Mouse (Mus musculus) kidney, adult 2 months (tissue): ENCODE measurements around the gene Pfdn6. TPM values are rescaled to one million over a fixed set of nuclear protein-coding genes. Genes with fewer than 3 reads are reported as not detected.

Source experiments
- DNase-seq: peaks from one replicate; pipeline ENCODE4 v3.0.0; 2021
- H3K27ac ChIP-seq: fragments of 200-500 bp; 2 replicates; pipeline ENCODE4 v1.5.1; 2012; ENCODE audit warnings: low read depth, low read length, control low read depth, inconsistent platforms; ENCODE audit not compliant: insufficient read depth
- H3K27me3 ChIP-seq: fragments of 200-500 bp; replicated peaks from 2 replicates; pipeline ENCODE4 v1.6.1; 2012; ENCODE audit warnings: mild to moderate bottlenecking, moderate library complexity, low read length, inconsistent platforms; ENCODE audit not compliant: control insufficient read depth, insufficient read depth
- H3K36me3 ChIP-seq: fragments of 200-500 bp; 2 replicates; pipeline ENCODE4 v1.6.1; 2012; ENCODE audit warnings: mild to moderate bottlenecking, moderate library complexity, low read length, inconsistent platforms; ENCODE audit not compliant: control insufficient read depth, insufficient read depth
- H3K4me1 ChIP-seq: fragments of 200-500 bp; 2 replicates; pipeline ENCODE4 v1.6.1; 2011; ENCODE audit warnings: low read length; ENCODE audit not compliant: control insufficient read depth, insufficient read depth
- H3K4me3 ChIP-seq: fragments of 200-500 bp; 2 replicates; pipeline ENCODE4 v1.5.1; 2011; ENCODE audit warnings: mild to moderate bottlenecking, low read depth, low read length, control low read depth; ENCODE audit not compliant: insufficient read depth
- CTCF ChIP-seq: fragments of 200-500 bp; conservative IDR thresholded peaks from 2 replicates; pipeline ENCODE4 v1.5.1; 2011; ENCODE audit warnings: low read depth, mild to moderate bottlenecking, control low read depth, low read length, moderate library complexity, mixed read lengths; ENCODE audit not compliant: insufficient read depth, insufficient read length
- POLR2A ChIP-seq: fragments of 200-500 bp; IDR thresholded peaks from one replicate; pipeline ENCODE4 v1.6.1; 2011; ENCODE audit warnings: low read depth, low read length, control low read depth
- WGBS: fragments of 180-500 bp; shearing (Covaris S2); methylation state at CpG from one replicate; pipeline ENCODE4 v1.1.7; 2018; 5-methylcytosine and 5-hydroxymethylcytosine counted together
- polyA plus RNA-seq: library from polyadenylated mRNA; depleted of rRNA; stranded (reverse); fragments of >200 nt; gene quantifications from 2 replicates; pipeline ENCODE4 v1.2.3, GENCODE M21; 2012

Pfdn6 gene
- polyA plus RNA-seq, 1 experiment = 41.1 TPM

DNA sequence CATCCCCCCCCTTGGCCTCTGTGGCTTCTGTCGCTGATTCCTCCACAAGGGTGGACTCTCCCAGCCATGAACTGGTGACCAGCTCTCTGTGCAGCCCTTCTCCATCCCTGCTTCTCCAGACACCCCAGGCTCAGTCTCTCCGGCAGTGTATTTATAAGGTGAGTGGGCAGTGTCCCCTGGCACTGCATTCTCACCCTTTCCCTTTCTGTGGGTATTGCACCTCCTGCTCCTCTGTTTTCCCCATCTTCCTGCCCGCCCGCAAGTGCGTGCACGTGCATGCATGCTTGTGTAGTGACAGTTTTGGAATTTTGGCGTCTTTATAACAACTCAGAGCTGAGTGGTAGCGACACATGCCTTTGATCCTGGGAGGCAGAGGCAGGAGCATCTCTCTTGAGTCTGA lies 26.2 kb downstream of the Pfdn6 start:
- no peak for DNase-seq
- peaks cover 10% of the 10 kb centered on the region; the same call in 1 of the 2 replicates for H3K4me1 ChIP-seq
- WGBS = 94% methylated on average over 8 of the region's 8 CpGs
- H3K27ac ChIP-seq = no peak overlapping the region
- no peaks in the 10 kb centered on the region for H3K27me3 ChIP-seq
- TF ChIP-seq POLR2A (no peak), CTCF (no peak)
- H3K36me3 ChIP-seq = no peaks in the 10 kb centered on the region; the same call in 1 of the 2 replicates
- H3K4me3 ChIP-seq = no peak overlapping the region

DNA sequence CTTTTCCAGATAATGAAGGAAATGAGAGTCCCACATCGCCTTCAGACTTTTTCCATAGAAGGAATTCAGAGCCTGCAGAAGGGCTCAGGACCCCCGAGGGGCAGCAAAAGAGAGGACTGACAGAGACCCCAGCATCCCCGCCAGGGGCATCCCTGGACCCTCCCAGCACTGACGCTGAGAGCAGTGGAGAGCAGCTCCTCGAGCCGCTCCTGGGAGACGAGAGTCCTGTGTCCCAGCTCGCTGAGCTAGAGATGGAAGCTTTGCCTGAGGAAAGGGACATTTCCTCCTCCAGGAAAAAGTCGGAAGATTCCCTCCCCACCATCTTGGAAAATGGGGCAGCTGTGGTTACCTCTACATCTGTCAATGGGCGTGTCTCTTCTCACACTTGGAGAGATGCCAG lies 26.9 kb downstream of the Pfdn6 start:
- 91% methylated on average over 10 of the region's 10 CpGs for WGBS
- Histone ChIP-seq H3K36me3 (no peaks in the 10 kb centered on the region; the same call in 1 of the 2 replicates), H3K27me3 (no peaks in the 10 kb centered on the region)

DNA sequence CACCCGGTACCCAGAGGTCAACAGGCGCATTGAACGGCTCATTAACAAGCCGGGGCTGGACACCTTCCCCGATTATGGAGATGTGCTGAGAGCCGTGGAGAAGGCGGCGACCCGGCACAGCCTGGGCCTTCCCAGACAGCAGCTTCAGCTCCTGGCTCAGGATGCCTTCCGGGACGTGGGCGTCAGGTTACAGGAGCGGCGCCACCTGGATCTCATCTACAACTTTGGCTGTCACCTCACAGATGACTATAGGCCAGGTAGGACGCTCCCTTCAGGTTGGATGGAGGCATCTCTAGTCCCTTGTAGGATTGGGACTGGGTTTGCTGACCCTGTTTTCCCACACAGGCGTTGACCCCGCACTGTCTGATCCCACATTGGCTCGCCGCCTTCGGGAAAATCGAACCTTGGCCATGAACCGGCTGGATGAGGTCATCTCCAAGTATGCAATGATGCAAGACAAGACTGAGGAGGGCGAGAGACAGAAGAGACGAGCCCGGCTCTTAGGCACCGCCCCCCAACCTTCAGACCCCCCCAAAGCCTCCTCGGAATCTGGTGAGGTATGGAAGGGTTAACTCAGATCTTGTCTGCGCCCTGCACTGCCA lies 28.2 kb downstream of the Pfdn6 start:
- DNase-seq = peak; percentile 55
- WGBS = 57% methylated on average over 28 of the region's 28 CpGs
- Histone ChIP-seq H3K27me3 (no peaks in the 10 kb centered on the region), H3K4me3 (no peak overlapping the region), H3K27ac (no peak overlapping the region), H3K36me3 (no peaks in the 10 kb centered on the region; the same call in 1 of the 2 replicates), H3K4me1 (peaks cover 7% of the 10 kb centered on the region; the same call in 1 of the 2 replicates)
- TF ChIP-seq POLR2A = no peak
- TF ChIP-seq CTCF = no peak

More for the DNA sequence above, 26.9 kb downstream of the Pfdn6 start:
- peaks cover 7% of the 10 kb centered on the region; the same call in 1 of the 2 replicates for H3K4me1 ChIP-seq
- DNase-seq = no peak
- no peak overlapping the region for H3K4me3 ChIP-seq
- no peak overlapping the region for H3K27ac ChIP-seq
- TF ChIP-seq POLR2A (no peak), CTCF (no peak)

DNA sequence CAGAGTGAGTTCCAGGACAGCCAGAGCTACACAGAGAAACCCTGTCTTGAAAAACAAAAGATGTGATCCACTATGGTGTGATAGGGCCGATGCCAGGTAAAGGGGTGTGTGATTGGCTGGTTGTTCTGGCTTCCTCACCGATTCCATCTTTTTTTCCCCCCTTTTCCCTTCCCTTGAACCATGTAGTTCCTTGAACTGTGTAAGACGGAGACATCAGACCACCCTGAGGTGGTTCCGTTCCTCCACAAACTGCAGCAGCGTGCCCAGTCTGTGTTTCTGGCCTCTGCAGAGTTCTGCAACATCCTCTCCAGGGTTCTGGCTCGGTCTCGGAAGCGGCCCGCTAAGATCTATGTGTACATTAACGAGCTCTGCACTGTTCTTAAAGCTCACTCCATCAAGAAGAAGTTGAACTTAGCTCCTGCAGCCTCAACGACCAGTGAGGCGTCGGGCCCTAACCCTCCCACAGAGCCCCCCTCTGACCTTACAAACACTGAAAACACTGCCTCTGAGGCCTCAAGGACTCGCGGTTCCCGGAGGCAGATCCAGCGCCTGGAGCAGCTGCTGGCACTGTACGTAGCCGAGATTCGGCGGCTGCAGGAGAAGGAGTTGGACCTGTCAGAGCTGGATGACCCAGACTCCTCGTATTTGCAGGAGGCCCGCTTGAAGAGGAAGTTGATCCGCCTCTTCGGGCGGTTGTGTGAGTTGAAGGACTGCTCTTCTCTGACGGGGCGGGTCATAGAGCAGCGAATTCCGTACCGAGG lies 28.9 kb downstream of the Pfdn6 start:
- DNase-seq = no peak
- no peak overlapping the region for H3K4me3 ChIP-seq
- H3K27ac ChIP-seq = no peak overlapping the region
- H3K4me1 ChIP-seq = peaks cover 7% of the 10 kb centered on the region; the same call in 1 of the 2 replicates
- whole genome bisulfite sequencing = 59% methylated on average over 31 of the region's 31 CpGs
- H3K36me3 ChIP-seq = no peaks in the 10 kb centered on the region; the same call in 1 of the 2 replicates
- no peaks in the 10 kb centered on the region for H3K27me3 ChIP-seq
- TF ChIP-seq POLR2A = no peak
- no peak for TF ChIP-seq CTCF

DNA sequence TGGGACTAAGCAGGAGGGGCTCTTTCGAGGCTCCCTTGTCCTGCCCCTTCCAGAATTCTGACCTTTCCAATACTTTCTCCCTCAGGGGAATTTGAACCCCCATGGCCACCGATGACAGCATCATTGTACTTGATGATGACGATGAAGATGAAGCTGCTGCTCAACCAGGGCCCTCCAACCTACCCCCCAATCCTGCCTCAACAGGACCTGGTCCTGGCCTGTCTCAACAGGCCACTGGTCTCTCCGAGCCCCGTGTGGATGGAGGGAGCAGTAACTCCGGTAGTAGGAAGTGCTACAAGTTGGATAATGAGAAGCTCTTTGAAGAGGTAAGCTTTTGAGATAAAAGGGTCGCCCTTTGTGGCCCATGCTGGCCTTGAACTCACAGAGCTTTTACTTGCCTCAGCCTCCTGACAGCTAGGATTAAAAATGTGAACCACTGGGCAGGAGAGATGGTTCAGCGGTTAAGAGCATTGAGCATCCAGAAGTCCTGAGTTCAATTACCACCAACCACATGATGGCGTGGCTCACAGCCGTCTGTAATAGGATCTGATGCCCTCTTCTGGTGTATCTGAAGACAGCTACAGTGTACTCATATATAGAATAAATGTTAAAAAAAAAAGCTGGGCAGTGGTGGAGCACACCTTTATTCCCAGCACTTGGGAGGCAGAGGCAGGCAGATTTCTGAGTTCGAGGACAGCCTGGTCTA lies 29.6 kb downstream of the Pfdn6 start:
- no peak for DNase-seq
- H3K4me3 ChIP-seq = peak overlapping the region; percentile 70
- no peaks in the 10 kb centered on the region; the same call in 1 of the 2 replicates for H3K36me3 ChIP-seq
- no peaks in the 10 kb centered on the region for H3K27me3 ChIP-seq
- H3K27ac ChIP-seq = no peak overlapping the region
- TF ChIP-seq CTCF (no peak), POLR2A (no peak)
- H3K4me1 ChIP-seq = peaks cover 6% of the 10 kb centered on the region; the same call in 1 of the 2 replicates
- WGBS = 38% methylated on average over 11 of the region's 11 CpGs

DNA sequence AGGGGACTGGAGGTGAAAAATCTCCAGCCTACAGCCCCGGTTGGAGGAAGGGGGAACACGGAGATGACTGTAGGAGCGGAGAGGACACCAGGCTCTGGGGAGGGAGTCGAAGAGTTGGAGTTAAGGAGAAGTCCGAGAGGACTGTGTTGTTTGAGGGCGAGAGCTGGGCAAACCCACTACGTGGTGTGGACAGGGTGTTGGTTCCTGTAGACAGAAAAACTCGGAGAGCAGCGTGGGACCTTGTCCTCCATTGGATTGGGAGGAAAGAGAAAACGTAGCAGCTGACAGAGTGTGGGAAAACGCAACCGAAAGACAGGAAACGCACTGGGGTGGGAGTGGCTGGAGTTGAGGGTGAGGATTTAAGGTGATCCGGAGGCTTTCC lies 30.3 kb downstream of the Pfdn6 start:
- WGBS = 2% methylated on average over 14 of the region's 14 CpGs

More for the DNA sequence above, 30.3 kb downstream of the Pfdn6 start:
- Histone ChIP-seq H3K36me3 (no peaks in the 10 kb centered on the region; the same call in 1 of the 2 replicates), H3K4me1 (peaks cover 4% of the 10 kb centered on the region; the same call in 1 of the 2 replicates), H3K27ac (peak overlapping the region; percentile 78), H3K27me3 (no peaks in the 10 kb centered on the region), H3K4me3 (peak overlapping the region; percentile 70)
- TF ChIP-seq POLR2A (no peak), CTCF (no peak)
- peak; percentile 69 for DNase-seq
